In genomic region chr13:45156223-45156622, GRCm38 (mm10) we compare ENCODE assay signal across 9 mouse cellular contexts.
DNase-seq lines count a peak whose midpoint lies in the region.
"Had no signal": no experiment of that assay in that cellular context is flagged by ENCODE, and none has a peak within 500 bp of the region (broad histone marks: within the 10 kb centered on the region; RNA-seq: fewer than 3 reads in every experiment).

No protein-coding gene starts in this region.

- intact Hi-C loops in heart, postnatal 25 days (cut with DNase I): no loop called here

- DNase-seq in cerebellum, postnatal 10 days: peak; percentile 15 to 30
- no peak for DNase-seq in cerebellum, adult 11 months
- peak; percentile 10 for DNase-seq in right cerebral cortex, postnatal 14 days
- DNase-seq in right cerebral cortex, postnatal 25 days: no peak
- peak; percentile 34 to 61 for DNase-seq in kidney, postnatal 25 days
- DNase-seq in thymus, postnatal 25 days: peak; percentile 14
- DNase-seq in heart, postnatal 25 days (ENCODE audit: low spot score): no peak
- no peak for DNase-seq in ovary, postnatal 10 days (ENCODE audit: low spot score)
- DNase-seq: adrenal gland, postnatal 10 days had no signal

Comparison
In these comparisons a context has a peak if more than half of its experiments do, and no peak if none do; other contexts are left out.
1. DNase-seq: peak in cerebellum, postnatal 10 days (2 of 2), right cerebral cortex, postnatal 14 days (single experiment), kidney, postnatal 25 days (2 of 2) and thymus, postnatal 25 days (single experiment); none in cerebellum, adult 11 months (single experiment), right cerebral cortex, postnatal 25 days (single experiment), heart, postnatal 25 days (single experiment) and ovary, postnatal 10 days (single experiment).